Mouse (Mus musculus) midbrain, embryonic 11.5 days (tissue): ENCODE data around the gene Gm20604. TPM values are rescaled to one million over a fixed set of nuclear protein-coding genes. Genes with fewer than 3 reads are reported as not detected.
A peak's percentile ranks its signal among the peaks of the same experiment; 100 is the strongest.

Experiments
- ATAC-seq: fragments of 200-750 bp; cut with Nextera tagmentation; 2 replicates; pipeline ENCODE4 v1.8.0; 2017; ENCODE audit warnings: moderate TSS enrichment, moderate library complexity; ENCODE audit not compliant: low FRiP score
- DNase-seq: peaks from one replicate; pipeline ENCODE4 v3.0.0; 2015; ENCODE audit warnings: low spot score; ENCODE audit errors: missing footprints
- H3K27ac ChIP-seq: fragments of 300-500 bp; sonication (generic); 2 replicates; pipeline ENCODE4 v1.5.1; 2014; ENCODE audit warnings: low read depth, low read length
- H3K27me3 ChIP-seq: fragments of 300-500 bp; sonication (generic); 2 replicates; pipeline ENCODE4 v1.6.1; 2014; ENCODE audit warnings: mild to moderate bottlenecking, low read length, moderate library complexity, mixed read lengths; ENCODE audit not compliant: control insufficient read depth, insufficient read depth
- H3K36me3 ChIP-seq: fragments of 300-500 bp; sonication (generic); 2 replicates; pipeline ENCODE4 v1.6.1; 2014; ENCODE audit warnings: mild to moderate bottlenecking, low read length, moderate library complexity, mixed read lengths; ENCODE audit not compliant: control insufficient read depth, insufficient read depth
- H3K4me1 ChIP-seq: fragments of 300-500 bp; sonication (generic); 2 replicates; pipeline ENCODE4 v1.6.1; 2014; ENCODE audit warnings: low read length; ENCODE audit not compliant: control insufficient read depth, insufficient read depth
- H3K4me2 ChIP-seq: fragments of 300-500 bp; sonication (generic); 2 replicates; pipeline ENCODE4 v1.6.1; 2014; ENCODE audit warnings: mild to moderate bottlenecking, moderate library complexity
- H3K4me3 ChIP-seq: fragments of 300-500 bp; sonication (generic); 2 replicates; pipeline ENCODE4 v1.5.1; 2014; ENCODE audit warnings: low read depth, low read length
- H3K9ac ChIP-seq: fragments of 300-500 bp; sonication (generic); 2 replicates; pipeline ENCODE4 v1.6.1; 2014; ENCODE audit warnings: low read length
- H3K9me3 ChIP-seq: fragments of 300-500 bp; sonication (generic); 2 replicates; pipeline ENCODE4 v1.6.1; 2016; ENCODE audit warnings: low read length; ENCODE audit not compliant: control insufficient read depth
- WGBS: fragments of 180-500 bp; shearing (Covaris S2); extraction: QIAGEN DNeasy Blood & Tissue Kit; methylation state at CpG from one replicate; pipeline ENCODE4 v1.1.7; 2014; 5-methylcytosine and 5-hydroxymethylcytosine counted together
- polyA plus RNA-seq: library from polyadenylated mRNA; unstranded; fragments of >200 nt; fragmentation: Nextera tagmentation; extraction: Ambion mirVana; gene quantifications from 2 replicates; pipeline ENCODE4 v1.2.1, GENCODE M21; 2014

Gm20604 gene
- polyA plus RNA-seq, 1 experiment from 2014 or later: 36.0 TPM

DNA sequence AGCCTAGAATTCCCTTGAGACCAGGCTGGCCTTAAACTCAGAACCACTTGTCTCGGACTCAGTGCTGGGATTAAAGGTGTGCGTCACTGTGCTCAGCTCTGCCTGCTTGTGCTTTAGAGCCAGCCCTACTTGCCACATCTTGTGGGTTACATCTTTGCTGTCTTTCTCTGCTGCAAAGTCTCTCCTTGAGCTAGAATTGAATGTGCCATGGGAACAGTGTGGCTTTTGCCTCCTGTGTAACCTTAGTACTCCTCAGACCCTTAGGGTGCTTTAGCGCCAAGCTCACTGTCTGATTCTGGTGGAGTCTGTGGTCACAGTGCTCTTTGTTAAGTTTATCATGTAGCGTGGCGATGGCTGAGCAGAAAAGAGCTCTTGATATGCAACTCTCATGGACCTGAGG, 14.2 kb upstream of the Gm20604 start:
- peaks cover 28% of the 10 kb centered on the region for H3K36me3 ChIP-seq
- 93% methylated on average over 5 of the region's 5 CpGs for WGBS
- no peak overlapping the region for H3K4me2 ChIP-seq
- no peaks in the 10 kb centered on the region for H3K4me1 ChIP-seq
- H3K4me3 ChIP-seq: no peak overlapping the region
- H3K9me3 ChIP-seq: no peaks in the 10 kb centered on the region
- H3K9ac ChIP-seq: no peak overlapping the region
- ATAC-seq (no peak), DNase-seq (no peak)
- H3K27ac ChIP-seq: no peak overlapping the region
- H3K27me3 ChIP-seq: no peaks in the 10 kb centered on the region

DNA sequence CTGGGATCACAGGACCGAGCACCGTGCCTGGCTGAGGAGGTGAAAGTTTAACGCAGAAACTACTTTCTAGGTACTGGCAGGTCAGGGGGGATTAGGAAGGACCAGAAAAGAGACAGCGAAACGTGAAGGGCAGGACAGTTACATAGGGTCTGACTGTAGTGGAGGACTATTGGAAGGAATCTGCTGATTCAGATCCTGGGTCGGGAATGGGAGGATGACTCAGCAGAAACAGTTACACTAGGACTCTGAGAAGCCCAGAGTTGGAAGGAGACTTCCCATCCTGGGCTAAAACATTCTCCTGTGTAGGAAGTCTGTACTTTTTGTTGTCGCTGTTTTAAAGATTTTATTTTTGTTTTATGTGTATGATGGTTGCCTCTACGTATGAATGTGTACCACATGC, 13.1 kb upstream of the Gm20604 start:
- H3K27me3 ChIP-seq: no peaks in the 10 kb centered on the region
- no peak overlapping the region for H3K27ac ChIP-seq
- no peak overlapping the region for H3K9ac ChIP-seq
- 95% methylated on average over 8 of the region's 8 CpGs for WGBS
- no peak for DNase-seq
- H3K9me3 ChIP-seq: no peaks in the 10 kb centered on the region
- no peaks in the 10 kb centered on the region for H3K4me1 ChIP-seq
- no peak overlapping the region for H3K4me2 ChIP-seq
- no peak for ATAC-seq
- H3K36me3 ChIP-seq: peaks cover 30% of the 10 kb centered on the region
- no peak overlapping the region for H3K4me3 ChIP-seq

DNA sequence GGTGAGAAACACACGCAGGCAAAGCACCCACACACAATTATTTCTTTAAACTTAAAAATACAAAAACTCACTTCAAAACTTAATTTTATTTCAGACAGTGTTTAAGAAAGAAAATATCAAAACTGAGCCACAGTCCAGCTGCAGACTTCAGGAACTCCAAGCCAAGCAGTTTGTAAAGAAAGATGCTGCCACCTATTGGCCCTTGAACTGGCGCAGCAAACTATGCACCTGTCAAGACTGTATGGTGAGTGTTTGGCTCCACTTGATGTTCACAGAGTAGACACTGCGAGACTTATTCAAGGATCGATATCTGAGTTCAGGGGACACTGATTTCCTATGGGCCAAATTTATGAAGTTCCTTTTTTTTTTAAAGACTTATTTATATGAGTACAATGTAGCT, 10.5 kb upstream of the Gm20604 start:
- no peaks in the 10 kb centered on the region for H3K9me3 ChIP-seq
- no peaks in the 10 kb centered on the region for H3K4me1 ChIP-seq
- H3K9ac ChIP-seq: no peak overlapping the region
- 96% methylated on average over 4 of the region's 4 CpGs for WGBS
- H3K4me3 ChIP-seq: no peak overlapping the region
- peaks cover 26% of the 10 kb centered on the region for H3K36me3 ChIP-seq
- H3K27me3 ChIP-seq: no peaks in the 10 kb centered on the region
- H3K4me2 ChIP-seq: no peak overlapping the region
- ATAC-seq (no peak), DNase-seq (no peak)
- H3K27ac ChIP-seq: no peak overlapping the region

GRCm38 (mm10) chr12:102763696-102764095, 5.2 kb upstream of the Gm20604 start:
- Histone ChIP-seq H3K9ac (no peak overlapping the region), H3K36me3 (peaks cover 6% of the 10 kb centered on the region), H3K4me3 (no peak overlapping the region), H3K27ac (no peak overlapping the region), H3K4me2 (no peak overlapping the region), H3K27me3 (no peaks in the 10 kb centered on the region), H3K9me3 (no peaks in the 10 kb centered on the region), H3K4me1 (peaks cover 8% of the 10 kb centered on the region)
- DNase-seq (no peak), ATAC-seq (no peak)

DNA sequence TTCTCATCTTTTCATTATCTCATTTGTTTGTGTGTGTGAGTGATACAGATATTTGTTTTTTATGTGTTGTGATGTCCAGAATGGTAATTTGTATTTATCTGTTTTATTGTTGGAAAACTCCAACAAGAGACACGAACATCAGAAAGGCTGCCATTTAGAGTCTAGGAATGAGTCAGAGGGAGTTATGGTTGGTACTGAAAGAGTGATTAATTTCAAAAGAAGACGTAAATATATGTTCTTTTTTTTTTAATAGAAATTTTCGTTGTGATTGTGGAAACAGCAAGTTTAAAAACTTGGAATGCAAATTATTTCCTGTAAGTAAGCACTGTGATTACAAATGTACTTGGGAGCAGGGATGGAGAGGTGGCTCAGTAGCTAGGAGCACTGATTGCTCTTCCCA, 3.2 kb upstream of the Gm20604 start:
- Histone ChIP-seq H3K4me3 (no peak overlapping the region), H3K36me3 (no peaks in the 10 kb centered on the region; the same call in 1 of the 2 replicates), H3K4me1 (peaks cover 14% of the 10 kb centered on the region), H3K27me3 (no peaks in the 10 kb centered on the region), H3K9me3 (no peaks in the 10 kb centered on the region), H3K9ac (no peak overlapping the region), H3K27ac (no peak overlapping the region), H3K4me2 (no peak overlapping the region)
- 90% methylated on average over 3 of the region's 3 CpGs for WGBS
- no peak for DNase-seq
- no peak for ATAC-seq

GRCm38 (mm10) chr12:102758936-102759335, 464 bp upstream of the Gm20604 start:
- peak overlapping the region; percentile 74 for H3K4me2 ChIP-seq
- no peak overlapping the region for H3K27ac ChIP-seq
- peak overlapping the region; percentile 72 for H3K9ac ChIP-seq
- H3K9me3 ChIP-seq: no peaks in the 10 kb centered on the region
- H3K27me3 ChIP-seq: no peaks in the 10 kb centered on the region
- no peaks in the 10 kb centered on the region for H3K36me3 ChIP-seq
- peaks cover 16% of the 10 kb centered on the region for H3K4me1 ChIP-seq
- WGBS: 0% methylated on average over 5 of the region's 5 CpGs
- DNase-seq (no peak), ATAC-seq (no peak)
- H3K4me3 ChIP-seq: peak overlapping the region; percentile 70

- H3K27ac ChIP-seq: peak within 1 kb of the TSS; percentile 81
- peak within 1 kb of the TSS; percentile 75 for H3K4me2 ChIP-seq
- WGBS: under 1% methylated on average over 73 of the region's 73 CpGs
- DNase-seq (peak; percentile 99), ATAC-seq (peak; percentile 97)
- no peaks in the 10 kb centered on the region for H3K9me3 ChIP-seq
- H3K27me3 ChIP-seq: no peaks in the 10 kb centered on the region
- H3K36me3 ChIP-seq: no peaks in the 10 kb centered on the region
- peak within 1 kb of the TSS; percentile 70 for H3K4me3 ChIP-seq
- H3K4me1 ChIP-seq: peaks cover 16% of the 10 kb centered on the region
- H3K9ac ChIP-seq: peak within 1 kb of the TSS; percentile 78
Observed at GRCm38 (mm10) chr12:102757689-102758402, 626 bp downstream of the Gm20604 start, which contains the start of the genes Gm28051, Gon7 and Ubr7. Gm28051 (minus strand) TSS chr12:102757765. Gon7 (minus strand) TSS chr12:102757803. Ubr7 (plus strand) TSS chr12:102757967.

DNA sequence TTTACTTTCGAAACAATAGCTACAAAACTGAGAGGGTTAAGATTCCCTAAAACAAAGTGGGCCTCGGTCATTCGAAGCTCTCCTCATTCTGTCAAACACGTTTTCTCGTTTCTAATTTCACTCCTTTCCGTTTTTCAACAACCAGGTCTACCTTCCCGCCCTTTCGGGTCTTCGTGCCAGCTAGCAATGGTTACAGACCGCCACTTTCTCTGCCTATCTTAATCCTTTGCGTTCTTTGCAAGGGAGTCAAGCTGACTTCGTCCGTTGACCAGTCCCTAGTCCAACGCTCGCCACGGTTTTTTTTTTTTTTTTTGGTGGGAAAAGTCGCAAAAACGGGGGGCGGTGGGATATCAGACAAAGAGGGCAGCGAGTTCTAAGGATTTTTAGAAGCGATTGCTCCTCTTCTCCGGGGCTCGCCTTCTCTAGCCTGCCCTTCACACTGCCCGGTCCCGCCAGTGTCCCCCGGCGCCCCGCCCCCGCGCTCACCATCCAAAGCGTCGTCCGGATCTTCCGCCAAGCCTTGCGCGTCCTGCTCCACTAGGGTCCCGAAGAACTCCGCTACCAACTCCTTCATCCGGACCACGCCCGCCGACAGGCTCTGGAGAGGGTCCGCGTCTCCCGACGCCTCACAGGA, 1.3 kb downstream of the Gm20604 start:
- peak overlapping the region; percentile 75 for H3K4me2 ChIP-seq
- H3K9ac ChIP-seq: peak overlapping the region; percentile 78
- peak; percentile 87 for ATAC-seq
- WGBS: 2% methylated on average over 46 of the region's 46 CpGs
- peak overlapping the region; percentile 81 for H3K27ac ChIP-seq
- no peaks in the 10 kb centered on the region for H3K9me3 ChIP-seq
- no peaks in the 10 kb centered on the region for H3K27me3 ChIP-seq
- H3K4me1 ChIP-seq: peaks cover 16% of the 10 kb centered on the region
- no peaks in the 10 kb centered on the region for H3K36me3 ChIP-seq
- peak overlapping the region; percentile 70 for H3K4me3 ChIP-seq
- DNase-seq: no peak

DNA sequence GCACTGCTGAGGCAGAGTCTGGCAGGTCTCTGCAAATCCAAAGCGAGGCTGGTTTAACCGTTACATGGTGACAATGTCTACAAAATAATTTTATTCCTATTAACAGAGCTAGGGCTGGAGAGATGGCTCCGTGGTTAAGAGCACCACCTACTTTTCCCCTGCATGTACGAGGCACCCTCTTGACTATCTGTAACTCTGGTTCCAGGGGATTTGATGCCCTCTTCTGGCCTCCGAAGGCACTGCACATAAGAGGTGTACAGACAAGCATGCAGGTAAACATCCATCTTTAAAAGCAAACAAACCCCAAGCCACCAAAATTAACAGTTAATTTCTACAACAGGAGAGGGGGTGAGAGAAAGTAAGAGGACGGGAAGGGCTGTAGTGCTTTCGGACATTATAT, 2.2 kb downstream of the Gm20604 start:
- peaks cover 16% of the 10 kb centered on the region for H3K4me1 ChIP-seq
- H3K27me3 ChIP-seq: no peaks in the 10 kb centered on the region
- no peak overlapping the region for H3K27ac ChIP-seq
- ATAC-seq (no peak), DNase-seq (no peak)
- 86% methylated on average over 7 of the region's 7 CpGs for WGBS
- no peak overlapping the region for H3K9ac ChIP-seq
- H3K4me2 ChIP-seq: peak overlapping the region; percentile 75
- H3K4me3 ChIP-seq: peak overlapping the region; percentile 70; the same call in 1 of the 2 replicates
- no peaks in the 10 kb centered on the region for H3K36me3 ChIP-seq
- H3K9me3 ChIP-seq: no peaks in the 10 kb centered on the region
